Mouse (Mus musculus) heart, postnatal 0 days (tissue): ENCODE measurements around the gene Adamts20.

Source experiments
- CTCF ChIP-seq: IDR thresholded peaks from 2 replicates; pipeline ENCODE4 v1.5.1; 2016; ENCODE audit warnings: antibody characterized with exemption, control low read depth, low read depth
- EP300 ChIP-seq: IDR thresholded peaks from 2 replicates; pipeline ENCODE4 v1.6.1; 2016; ENCODE audit warnings: antibody characterized with exemption, low read depth

- TF ChIP-seq CTCF = no peak
- no peak for TF ChIP-seq EP300
Observed at GRCm38 (mm10) chr15:94409832-94410231, 55.4 kb downstream of the Adamts20 start.
